Mouse (Mus musculus): ENCODE data around the gene Tkt.

- TF ChIP-seq EP300 (IDR thresholded peaks at IDR 0.05; ENCODE audit: low read depth) (no peak), CTCF (IDR thresholded peaks at IDR 0.05; ENCODE audit: low read depth) (no peak)
These were observed 71.9 kb downstream of the Tkt start for GRCm38 (mm10) chr14:30619982-30620578.
